In the genomic region with DNA sequence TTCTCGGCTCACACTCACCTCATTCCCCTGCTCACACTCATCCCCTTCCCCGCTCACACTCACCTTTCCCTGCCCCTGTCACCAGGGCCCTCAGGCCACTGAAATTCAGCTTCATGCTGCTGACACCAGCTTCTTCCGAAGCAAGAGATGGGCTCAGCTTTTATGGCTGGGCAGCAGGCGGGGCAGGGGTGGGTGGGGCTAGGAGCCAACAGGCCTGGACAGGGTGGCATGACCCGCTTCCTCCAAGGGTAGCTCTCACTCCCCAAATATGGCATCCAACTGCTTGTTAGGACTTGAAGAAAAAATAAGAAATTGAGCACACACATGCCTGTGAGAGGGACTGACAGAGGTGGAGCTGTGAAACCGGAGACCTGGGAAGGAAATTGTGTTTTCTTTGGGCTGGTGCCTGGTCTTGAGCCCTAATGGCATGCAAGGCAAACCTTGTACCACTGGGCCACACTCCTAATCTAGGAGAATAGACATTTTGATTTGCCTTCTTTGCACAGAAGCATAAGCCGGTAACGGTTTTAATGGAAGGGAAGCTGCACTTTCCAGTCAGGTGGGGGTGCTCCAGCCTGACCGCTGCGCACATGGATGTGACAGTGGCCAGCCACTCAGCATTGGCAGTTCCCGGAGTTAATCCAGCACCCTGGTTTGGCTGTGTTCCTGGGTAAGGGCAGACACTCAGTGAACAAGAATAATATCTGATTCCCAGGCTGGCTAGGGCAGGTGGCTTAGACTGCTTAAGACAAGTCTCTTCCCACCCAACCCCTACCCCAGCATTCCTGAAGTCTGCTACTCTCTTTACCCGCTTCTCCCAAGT, we compare ENCODE assay signal across 10 mouse cellular contexts. TPM values are rescaled to one million over a fixed set of nuclear protein-coding genes. Genes with fewer than 3 reads are reported as not detected.
DNase-seq lines count a peak whose midpoint lies in the region; ATAC-seq lines count a peak whose summit lies in the region.
"Had no signal": no experiment of that assay in that cellular context is flagged by ENCODE, and none has a peak within 500 bp of the region (broad histone marks: within the 10 kb centered on the region; RNA-seq: fewer than 3 reads in every experiment).

A gene (minus strand): TSS at position 257 of the 823 bp plus-strand sequence.

- H3K9me3 ChIP-seq in kidney, embryonic 16.5 days (ENCODE audit: low read length) = no peaks in the 10 kb centered on the region
- H3K9me3 ChIP-seq in embryonic facial prominence, embryonic 13.5 days = no peaks in the 10 kb centered on the region

- 55% methylated on average over 12 of the region's 12 CpGs for WGBS in kidney, embryonic 16.5 days
- WGBS in embryonic facial prominence, embryonic 13.5 days = 64% methylated on average over 12 of the region's 12 CpGs

- no peak within 1 kb of the TSS for H3K9ac ChIP-seq in kidney, embryonic 16.5 days (replicated peaks; ENCODE audit: low read length)
- no peak within 1 kb of the TSS; the same call in 1 of the 2 replicates for H3K9ac ChIP-seq in embryonic facial prominence, embryonic 13.5 days
- H3K9ac ChIP-seq: forebrain, postnatal 0 days had no signal

- DNase-seq in kidney, postnatal 14 days = peak; percentile 53
- DNase-seq in kidney, postnatal 36 days = peak; percentile 40 to 46
- peak; percentile 63 for DNase-seq in skeletal muscle tissue, adult 2 months (ENCODE audit: low read depth, low spot score)
- DNase-seq in spleen, adult 12 weeks (ENCODE audit: low spot score) = no peak
- DNase-seq in left cerebral cortex, adult 8-10 months (ENCODE audit: low spot score in 2 of 2) = no peak
- DNase-seq in left cerebral cortex, postnatal 14 days (ENCODE audit: low spot score in 2 of 2) = no peak
- DNase-seq: forebrain, postnatal 0 days; midbrain, embryonic 14.5 days had no signal

- H3K4me3 ChIP-seq in kidney, embryonic 16.5 days (ENCODE audit: low read length) = no peak within 1 kb of the TSS
- H3K4me3 ChIP-seq in embryonic facial prominence, embryonic 13.5 days = no peak within 1 kb of the TSS

- no peaks in the 10 kb centered on the region for H3K36me3 ChIP-seq in kidney, embryonic 16.5 days (ENCODE audit: insufficient read depth, low read length)
- no peaks in the 10 kb centered on the region for H3K36me3 ChIP-seq in embryonic facial prominence, embryonic 13.5 days

- H3K27me3 ChIP-seq in kidney, embryonic 16.5 days (ENCODE audit: insufficient read depth, low read length) = no peaks in the 10 kb centered on the region
- H3K27me3 ChIP-seq in embryonic facial prominence, embryonic 13.5 days = no peaks in the 10 kb centered on the region

- ATAC-seq in kidney, embryonic 16.5 days (ENCODE audit: low FRiP score, low TSS enrichment) = no peak
- no peak for ATAC-seq in embryonic facial prominence, embryonic 13.5 days (ENCODE audit: insufficient number of reproducible peaks, insufficient read depth, low FRiP score, low TSS enrichment, low read depth)
- ATAC-seq: forebrain, postnatal 0 days had no signal

- 0 out of 2 replicates have a peak, but pooled peaks cover 4% of the 10 kb centered on the region for H3K4me1 ChIP-seq in kidney, embryonic 16.5 days (ENCODE audit: insufficient read depth, low read length)
- peaks cover 24% of the 10 kb centered on the region for H3K4me1 ChIP-seq in embryonic facial prominence, embryonic 13.5 days

- H3K4me2 ChIP-seq in kidney, embryonic 16.5 days (replicated peaks; ENCODE audit: low read depth, low read length) = no peak within 1 kb of the TSS
- peak within 1 kb of the TSS; percentile 22; the same call in 1 of the 2 replicates for H3K4me2 ChIP-seq in embryonic facial prominence, embryonic 13.5 days

- no peak within 1 kb of the TSS for H3K27ac ChIP-seq in kidney, embryonic 16.5 days (ENCODE audit: low read length)
- H3K27ac ChIP-seq in embryonic facial prominence, embryonic 13.5 days = peak within 1 kb of the TSS; percentile 66; the same call in 1 of the 2 replicates

- intact Hi-C loops in left cerebral cortex, postnatal 14 days (cut with DNase I) = no loop called here

RNA-seq across cellular contexts. Expression of the gene that starts here (rescaled TPM):
- polyA plus RNA-seq in kidney, embryonic 16.5 days (2015; fragmentation: Nextera tagmentation; extraction: Ambion mirVana) = 2.1 and 4.3 TPM in 2 replicates
- polyA plus RNA-seq in embryonic facial prominence, embryonic 13.5 days (2015; fragmentation: Nextera tagmentation; extraction: Ambion mirVana) = 27.1 and 32.3 TPM in 2 replicates
- 1 to 10 TPM in 3 of 4 experiments, under 1 TPM in 1; 0.99 to 2.7 (median 1.9) TPM for total RNA-seq in left cerebral cortex, adult 8-10 months (2022)
- 1 to 10 TPM; 1.5 to 3.0 TPM for total RNA-seq in left cerebral cortex, postnatal 14 days (2021)

Comparison
In these comparisons a context has a peak if more than half of its experiments do, and no peak if none do; other contexts are left out.
1. DNase-seq: peak in kidney, postnatal 14 days (single experiment), kidney, postnatal 36 days (2 of 2) and skeletal muscle tissue, adult 2 months (single experiment); none in spleen, adult 12 weeks (single experiment), left cerebral cortex, adult 8-10 months (0 of 2) and left cerebral cortex, postnatal 14 days (0 of 2).